Mouse (Mus musculus) kidney, adult 8-10 months (tissue): ENCODE data around the gene Rabgap1l.
A peak's percentile ranks its signal among the peaks of the same experiment; 100 is the strongest.

ENCODE experiments used
- DNase-seq, 2 experiments: peaks; one replicate each; pipeline ENCODE4 v3.0.0; 2022

Rabgap1l gene

GRCm38 (mm10) chr1:160787164-160787563, 5.8 kb downstream of the Rabgap1l start:
- no peak for DNase-seq

- no peak for DNase-seq
Observed at GRCm38 (mm10) chr1:160786571-160786970, 6.4 kb downstream of the Rabgap1l start.

- DNase-seq: peak; percentile 52 to 70
Observed at GRCm38 (mm10) chr1:160785681-160786225, 7.3 kb downstream of the Rabgap1l start.

GRCm38 (mm10) chr1:160784122-160784521, 8.9 kb downstream of the Rabgap1l start:
- peak; percentile 91 to 92 for DNase-seq

- DNase-seq: no peak
Observed at GRCm38 (mm10) chr1:160774166-160774565, 18.8 kb downstream of the Rabgap1l start.

GRCm38 (mm10) chr1:160765565-160765964, 27.4 kb downstream of the Rabgap1l start:
- DNase-seq: no peak

GRCm38 (mm10) chr1:160758243-160758642, 34.8 kb downstream of the Rabgap1l start:
- DNase-seq: peak; percentile 18 to 75

- DNase-seq: no peak
Observed at GRCm38 (mm10) chr1:160755359-160755758, 37.7 kb downstream of the Rabgap1l start.

GRCm38 (mm10) chr1:160750629-160751028, 42.4 kb downstream of the Rabgap1l start:
- no peak for DNase-seq

GRCm38 (mm10) chr1:160746786-160747185, 46.2 kb downstream of the Rabgap1l start:
- DNase-seq: no peak

GRCm38 (mm10) chr1:160745238-160745930, 47.6 kb downstream of the Rabgap1l start:
- DNase-seq: no peak

GRCm38 (mm10) chr1:160744009-160744408, 49.0 kb downstream of the Rabgap1l start:
- no peak for DNase-seq

- DNase-seq: peak; percentile 28 to 68
Observed at GRCm38 (mm10) chr1:160743229-160743628, 49.8 kb downstream of the Rabgap1l start.

- DNase-seq: no peak
Observed at GRCm38 (mm10) chr1:160740650-160741049, 52.4 kb downstream of the Rabgap1l start.

GRCm38 (mm10) chr1:160734743-160735142, 58.3 kb downstream of the Rabgap1l start:
- DNase-seq: no peak

GRCm38 (mm10) chr1:160729944-160730343, 63.1 kb downstream of the Rabgap1l start:
- no peak for DNase-seq

- DNase-seq: no peak
Observed at GRCm38 (mm10) chr1:160717742-160718141, 75.3 kb downstream of the Rabgap1l start.

GRCm38 (mm10) chr1:160714685-160715084, 78.3 kb downstream of the Rabgap1l start:
- DNase-seq: no peak

- DNase-seq: no peak
Observed at GRCm38 (mm10) chr1:160713887-160714286, 79.1 kb downstream of the Rabgap1l start.

GRCm38 (mm10) chr1:160713383-160713782, 79.6 kb downstream of the Rabgap1l start:
- DNase-seq: no peak

GRCm38 (mm10) chr1:160710539-160710938, 82.5 kb downstream of the Rabgap1l start:
- no peak for DNase-seq

GRCm38 (mm10) chr1:160704596-160704995, 88.4 kb downstream of the Rabgap1l start:
- DNase-seq: no peak

- DNase-seq: no peak
Observed at GRCm38 (mm10) chr1:160703813-160704212, 89.2 kb downstream of the Rabgap1l start.

GRCm38 (mm10) chr1:160693094-160693447, 99.9 kb downstream of the Rabgap1l start:
- peak; percentile 92 to 95 for DNase-seq
